Mouse (Mus musculus) hindbrain, embryonic 13.5 days (tissue): Measurements from ENCODE around the gene Syne2. TPM values are rescaled to one million over a fixed set of nuclear protein-coding genes. Genes with fewer than 3 reads are reported as not detected.
"Not testable (repeated sequence)": the region's sequence is repeated elsewhere in the genome, so short reads cannot be mapped to it uniquely, and the experiment has no call there.

ENCODE experiments used
- ATAC-seq: fragments of 200-750 bp; cut with Nextera tagmentation; 2 replicates; pipeline ENCODE4 v1.8.0; 2017; ENCODE audit warnings: moderate TSS enrichment; ENCODE audit not compliant: low FRiP score
- H3K27ac ChIP-seq: fragments of 300-500 bp; sonication (generic); 2 replicates; pipeline ENCODE4 v1.5.1; 2015; ENCODE audit warnings: inconsistent platforms, mild to moderate bottlenecking, moderate library complexity
- H3K27me3 ChIP-seq: fragments of 300-500 bp; sonication (generic); 2 replicates; pipeline ENCODE4 v1.6.1; 2015; ENCODE audit warnings: mild to moderate bottlenecking, inconsistent platforms
- H3K36me3 ChIP-seq: fragments of 300-500 bp; sonication (generic); 2 replicates; pipeline ENCODE4 v1.6.1; 2015; ENCODE audit warnings: mild to moderate bottlenecking, inconsistent platforms
- H3K4me1 ChIP-seq: fragments of 300-500 bp; sonication (generic); replicated peaks from 2 replicates; pipeline ENCODE4 v1.6.1; 2015; ENCODE audit warnings: inconsistent platforms
- H3K4me2 ChIP-seq: fragments of 300-500 bp; sonication (generic); 2 replicates; pipeline ENCODE4 v1.6.1; 2015; ENCODE audit warnings: inconsistent platforms, mild to moderate bottlenecking, moderate library complexity
- H3K4me3 ChIP-seq: fragments of 300-500 bp; sonication (generic); 2 replicates; pipeline ENCODE4 v1.5.1; 2015; ENCODE audit warnings: mild to moderate bottlenecking, inconsistent platforms
- H3K9ac ChIP-seq: fragments of 300-500 bp; sonication (generic); 2 replicates; pipeline ENCODE4 v1.6.1; 2015; ENCODE audit warnings: mild to moderate bottlenecking, inconsistent platforms
- H3K9me3 ChIP-seq: fragments of 300-500 bp; sonication (generic); 2 replicates; pipeline ENCODE4 v1.6.1; 2016; ENCODE audit warnings: inconsistent platforms
- WGBS: fragments of 180-500 bp; shearing (Covaris S2); methylation state at CpG from one replicate; pipeline ENCODE4 v1.1.7; 2015; 5-methylcytosine and 5-hydroxymethylcytosine counted together
- polyA plus RNA-seq: library from polyadenylated mRNA; unstranded; fragments of >200 nt; fragmentation: Nextera tagmentation; extraction: Ambion mirVana; gene quantifications from 2 replicates; pipeline ENCODE4 v1.2.1, GENCODE M21; 2015

The Syne2 gene
- polyA plus RNA-seq = 63.3 and 67.9 TPM in 2 replicates

DNA sequence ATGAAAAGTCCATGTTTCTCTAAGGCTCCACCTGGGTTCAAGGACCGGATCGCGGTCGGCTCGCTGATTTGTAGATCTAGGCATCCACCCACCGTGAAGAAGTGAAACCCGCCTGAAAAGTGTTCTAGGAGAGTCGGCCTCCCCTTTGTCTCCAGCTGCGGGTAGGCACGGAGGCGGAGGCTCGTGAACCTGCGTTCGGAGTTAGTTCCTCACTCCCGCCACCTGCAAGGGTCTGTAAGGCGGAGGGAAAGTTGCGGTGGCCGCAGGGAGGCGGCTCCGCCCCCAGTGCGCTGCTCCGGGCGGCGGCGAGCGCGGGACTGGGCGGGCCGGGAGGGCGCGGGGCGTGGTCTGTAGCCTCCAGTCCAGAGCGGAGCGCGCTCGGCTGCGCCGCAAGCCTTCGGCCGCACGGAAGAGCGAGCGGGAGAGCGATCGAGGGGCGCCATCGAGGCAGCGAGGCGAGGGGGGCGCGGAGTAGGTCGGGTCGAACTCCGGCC is at the start of gene Syne2:
TSS of gene Syne2 (plus strand) at position 176 of the 494 bp plus-strand sequence.
- peak within 1 kb of the TSS; percentile 85 for H3K27ac ChIP-seq
- no peaks in the 10 kb centered on the region for H3K36me3 ChIP-seq
- H3K4me1 ChIP-seq = peaks cover 33% of the 10 kb centered on the region
- H3K9ac ChIP-seq = peak within 1 kb of the TSS; percentile 93
- H3K4me2 ChIP-seq = peak within 1 kb of the TSS; percentile 83
- peaks cover 11% of the 10 kb centered on the region for H3K27me3 ChIP-seq
- ATAC-seq = peak; percentile 90
- no peaks in the 10 kb centered on the region for H3K9me3 ChIP-seq
- under 1% methylated on average over 42 of the region's 54 CpGs for WGBS
- peak within 1 kb of the TSS; percentile 93 for H3K4me3 ChIP-seq

DNA sequence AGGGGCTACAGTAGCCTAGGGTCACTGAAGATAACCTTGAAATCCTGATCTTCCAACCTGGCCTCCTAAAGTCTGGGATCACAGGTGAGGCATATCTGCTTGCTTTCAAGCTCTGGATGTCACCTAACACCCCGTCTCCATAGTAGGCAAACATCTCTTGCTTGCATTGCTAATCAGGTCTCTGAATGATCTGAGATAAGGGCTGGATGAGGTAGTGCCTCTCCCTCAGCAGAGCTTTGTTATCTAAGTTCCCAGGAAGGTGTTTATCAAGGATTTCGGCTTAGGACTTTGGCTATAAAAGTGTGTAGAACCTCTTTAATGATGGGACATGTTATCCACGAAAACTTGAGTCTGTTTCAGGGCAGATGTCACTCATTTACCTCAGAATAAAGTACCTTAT is 46.5 kb upstream of the Syne2 start:
- ATAC-seq = no peak
- Histone ChIP-seq H3K36me3 (no peaks in the 10 kb centered on the region), H3K9me3 (0 out of 2 replicates have a peak, but pooled peaks cover 4% of the 10 kb centered on the region), H3K4me2 (no peak overlapping the region), H3K4me3 (no peak overlapping the region), H3K9ac (no peak overlapping the region), H3K27me3 (no peaks in the 10 kb centered on the region), H3K4me1 (no peaks in the 10 kb centered on the region), H3K27ac (no peak overlapping the region)
- whole genome bisulfite sequencing = 69% methylated on average over 3 of the region's 3 CpGs

DNA sequence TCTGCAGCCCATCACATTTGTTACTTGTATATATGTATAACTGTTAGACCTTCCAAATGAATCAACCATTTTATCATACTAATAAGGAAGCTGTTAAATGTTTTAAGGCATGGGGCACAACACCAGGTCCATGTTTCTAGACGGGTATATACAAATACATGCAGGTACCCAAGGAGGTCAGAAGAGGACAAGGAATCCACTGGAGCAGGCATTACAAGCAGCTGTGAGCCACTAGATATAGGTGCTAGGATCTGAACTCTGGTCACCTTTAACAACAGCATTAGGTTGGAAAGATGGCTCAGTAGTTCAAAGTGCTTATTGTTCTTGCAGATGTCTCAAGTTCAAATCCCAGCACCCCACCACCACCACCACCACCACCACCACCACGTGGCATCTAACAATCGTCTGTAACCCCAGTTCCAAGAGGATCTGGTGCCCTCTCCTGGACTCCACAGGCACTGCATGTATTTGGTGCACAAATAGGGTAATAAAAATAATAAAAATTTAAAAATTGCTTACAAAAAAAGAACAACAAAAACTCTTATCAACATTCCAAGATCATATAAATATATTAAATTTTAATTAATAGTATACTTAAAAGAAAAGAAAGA is 45.4 kb upstream of the Syne2 start:
- H3K4me1 ChIP-seq = no peaks in the 10 kb centered on the region
- no peak overlapping the region for H3K4me3 ChIP-seq
- H3K4me2 ChIP-seq = no peak overlapping the region
- no peak overlapping the region for H3K9ac ChIP-seq
- no peak overlapping the region for H3K27ac ChIP-seq
- no peak for ATAC-seq
- H3K9me3 ChIP-seq = 0 out of 2 replicates have a peak, but pooled peaks cover 4% of the 10 kb centered on the region
- H3K27me3 ChIP-seq = no peaks in the 10 kb centered on the region
- WGBS = 29% methylated on average over 3 of the region's 3 CpGs
- H3K36me3 ChIP-seq = no peaks in the 10 kb centered on the region

DNA sequence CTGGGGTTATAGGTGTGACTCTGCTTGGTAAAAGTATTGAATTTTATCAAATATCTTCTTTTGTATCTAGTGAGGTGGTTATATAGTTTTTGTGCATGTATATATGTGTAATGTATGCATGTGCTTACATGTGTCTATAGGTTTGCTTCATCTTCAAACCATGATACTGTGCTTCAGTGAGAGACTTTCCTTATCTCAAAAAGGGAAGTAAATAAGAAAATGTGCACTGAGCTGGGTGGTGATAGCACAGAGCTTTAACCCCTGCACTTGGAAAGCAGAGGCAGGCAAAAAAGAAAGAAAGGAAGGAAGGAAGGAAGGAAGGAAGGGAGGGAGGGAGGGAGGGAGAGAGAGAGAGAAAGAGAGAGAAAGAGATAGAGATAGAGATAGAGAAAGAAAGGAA is 36.5 kb upstream of the Syne2 start:
- Histone ChIP-seq H3K4me1 (no peaks in the 10 kb centered on the region), H3K9me3 (0 out of 2 replicates have a peak, but pooled peaks cover 6% of the 10 kb centered on the region), H3K27me3 (no peaks in the 10 kb centered on the region), H3K36me3 (no peaks in the 10 kb centered on the region), H3K27ac (no peak overlapping the region), H3K4me2 (no peak overlapping the region), H3K4me3 (no peak overlapping the region), H3K9ac (no peak overlapping the region)
- ATAC-seq = no peak

DNA sequence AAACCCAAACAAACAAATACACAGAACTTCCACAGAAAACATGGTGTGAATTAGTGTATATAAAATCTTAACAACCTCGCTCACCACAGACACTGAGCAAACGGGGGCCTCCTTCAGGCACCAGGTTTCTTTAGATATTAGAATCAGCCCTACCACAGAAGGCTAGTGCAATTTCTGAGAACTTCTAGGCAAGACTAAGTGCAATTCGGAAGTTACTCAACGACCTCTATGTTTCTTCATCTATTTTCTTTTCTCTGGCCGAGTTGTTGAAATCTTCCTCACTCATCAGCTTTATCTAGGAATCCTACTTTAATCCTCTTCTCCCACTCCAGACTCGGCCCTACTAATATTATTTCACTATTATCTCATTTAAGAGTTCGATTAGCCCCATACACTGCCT is 35.9 kb upstream of the Syne2 start:
- H3K9me3 ChIP-seq = 0 out of 2 replicates have a peak, but pooled peaks cover 6% of the 10 kb centered on the region
- ATAC-seq = no peak
- no peak overlapping the region for H3K27ac ChIP-seq
- 88% methylated on average over 7 of the region's 7 CpGs for WGBS
- no peaks in the 10 kb centered on the region for H3K4me1 ChIP-seq
- no peak overlapping the region for H3K4me3 ChIP-seq
- no peak overlapping the region for H3K4me2 ChIP-seq
- no peaks in the 10 kb centered on the region for H3K36me3 ChIP-seq
- H3K27me3 ChIP-seq = no peaks in the 10 kb centered on the region
- H3K9ac ChIP-seq = no peak overlapping the region

DNA sequence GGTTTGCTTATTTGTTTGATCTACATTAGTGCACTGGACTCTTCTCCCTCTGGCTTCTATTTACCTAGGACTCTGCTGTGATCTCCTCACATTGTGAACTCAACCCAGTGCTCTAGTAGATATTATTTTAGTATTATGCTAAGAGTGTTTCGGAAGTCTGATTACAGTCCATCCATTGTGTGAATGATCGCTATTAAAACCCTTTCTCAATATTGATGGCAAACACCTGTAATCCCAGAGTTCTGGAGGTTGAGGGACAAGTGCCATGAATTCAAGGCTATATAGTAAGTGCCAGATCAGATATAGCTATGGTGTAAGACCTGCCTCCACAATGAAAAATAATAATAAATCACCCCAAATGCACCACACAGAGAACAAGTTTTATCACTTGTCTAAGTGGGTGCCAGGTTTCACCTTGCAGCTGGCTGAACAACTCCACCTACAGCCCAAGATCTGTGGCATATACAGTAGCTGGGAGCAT is 33.6 kb upstream of the Syne2 start:
- no peak overlapping the region for H3K27ac ChIP-seq
- no peaks in the 10 kb centered on the region for H3K4me1 ChIP-seq
- WGBS = 88% methylated on average over 2 of the region's 2 CpGs
- H3K4me3 ChIP-seq = no peak overlapping the region
- no peak overlapping the region for H3K9ac ChIP-seq
- H3K4me2 ChIP-seq = no peak overlapping the region
- no peaks in the 10 kb centered on the region for H3K36me3 ChIP-seq
- H3K9me3 ChIP-seq = 0 out of 2 replicates have a peak, but pooled peaks cover 6% of the 10 kb centered on the region
- ATAC-seq = no peak
- no peaks in the 10 kb centered on the region for H3K27me3 ChIP-seq

DNA sequence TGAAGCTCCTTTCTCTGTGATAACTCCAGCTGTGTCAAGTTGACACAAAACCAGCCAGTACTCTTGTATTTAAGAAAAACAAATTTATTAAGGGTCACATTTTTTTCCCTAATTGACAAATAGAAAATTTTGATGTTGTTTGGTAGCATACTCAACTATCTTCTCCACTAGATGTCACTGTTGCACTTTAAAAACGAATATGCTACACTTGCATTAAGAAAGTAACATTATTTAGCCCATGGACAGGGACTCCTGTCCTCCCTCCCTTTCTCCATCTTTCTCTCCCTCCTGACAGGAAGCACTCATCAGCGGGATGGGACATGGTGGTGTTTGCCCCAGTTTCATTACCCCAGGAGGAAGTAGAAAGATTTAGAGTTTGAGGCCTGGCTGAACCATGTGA is 31.3 kb upstream of the Syne2 start:
- not testable (repeated sequence) for H3K9ac ChIP-seq, ATAC-seq, H3K27ac ChIP-seq, H3K4me3 ChIP-seq, H3K27me3 ChIP-seq, H3K9me3 ChIP-seq, H3K36me3 ChIP-seq, H3K4me2 ChIP-seq, H3K4me1 ChIP-seq
- 7% methylated on average over 2 of the region's 2 CpGs for WGBS

DNA sequence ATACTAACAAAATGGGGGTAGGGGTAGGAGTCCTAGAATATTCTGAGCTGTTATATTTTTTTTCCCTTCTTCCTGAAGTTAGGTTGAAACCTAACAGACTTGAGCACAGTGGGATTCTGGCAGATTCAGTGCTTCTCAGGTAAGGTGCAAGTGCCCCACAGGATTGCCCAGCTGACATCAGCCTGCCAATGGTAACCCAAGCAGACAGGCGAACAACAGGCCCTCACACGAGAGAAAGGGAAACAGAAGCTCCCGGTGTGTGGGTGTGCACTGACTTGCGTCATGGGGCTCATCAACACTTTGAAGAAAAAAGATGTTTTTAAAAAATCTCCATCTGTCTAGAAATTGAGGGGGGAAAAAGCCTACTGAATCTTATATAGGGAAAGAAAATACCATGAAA is 28.5 kb upstream of the Syne2 start:
- Histone ChIP-seq H3K27ac (no peak overlapping the region), H3K4me1 (no peaks in the 10 kb centered on the region), H3K4me2 (no peak overlapping the region), H3K27me3 (no peaks in the 10 kb centered on the region), H3K36me3 (no peaks in the 10 kb centered on the region), H3K9ac (no peak overlapping the region), H3K9me3 (no peaks in the 10 kb centered on the region), H3K4me3 (no peak overlapping the region)
- WGBS = 55% methylated on average over 4 of the region's 4 CpGs
- ATAC-seq = no peak

DNA sequence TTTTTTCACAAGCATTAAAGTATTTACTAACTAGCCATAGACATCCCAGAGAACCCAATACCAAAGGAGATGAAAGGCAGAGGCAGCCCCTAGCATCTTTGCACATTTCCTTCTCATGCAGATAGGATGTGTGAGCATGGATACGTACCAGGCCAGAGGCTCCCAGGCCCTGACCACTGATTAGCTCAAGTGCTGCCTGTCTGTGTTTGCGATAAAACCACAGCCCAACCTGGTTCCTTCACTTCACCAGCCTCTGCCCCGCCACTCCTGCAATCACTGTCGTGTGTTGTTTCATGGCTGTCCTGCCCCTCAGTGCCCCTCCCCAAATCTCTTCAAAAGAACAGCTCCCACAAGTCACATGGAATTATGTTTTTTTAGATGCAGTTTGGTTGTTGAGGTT is 23.4 kb upstream of the Syne2 start:
- H3K4me3 ChIP-seq = no peak overlapping the region

DNA sequence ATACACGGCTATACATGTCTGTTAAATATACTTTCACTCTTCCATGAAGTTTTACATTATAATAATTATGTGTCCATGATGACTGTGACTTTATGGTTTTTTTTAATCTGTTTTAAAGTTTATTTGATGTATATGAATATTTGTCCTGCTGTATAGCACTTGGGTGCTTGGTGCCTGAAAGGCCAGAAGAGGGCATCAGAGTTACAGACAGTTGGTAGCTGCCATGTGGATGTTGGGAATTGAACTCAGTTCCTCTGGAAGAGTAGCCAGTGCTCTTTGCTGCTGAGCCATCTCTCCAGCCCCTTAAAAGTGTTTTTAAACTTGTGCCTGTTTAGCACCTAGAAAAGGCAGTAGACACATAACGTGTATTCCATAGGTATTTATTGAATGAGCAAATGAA is 21.4 kb upstream of the Syne2 start:
- WGBS = 73% methylated on average over 2 of the region's 2 CpGs
- Histone ChIP-seq H3K27me3 (no peaks in the 10 kb centered on the region), H3K27ac (no peak overlapping the region), H3K9ac (no peak overlapping the region), H3K9me3 (no peaks in the 10 kb centered on the region), H3K4me2 (no peak overlapping the region), H3K36me3 (no peaks in the 10 kb centered on the region), H3K4me1 (no peaks in the 10 kb centered on the region), H3K4me3 (no peak overlapping the region)
- ATAC-seq = no peak

More for the DNA sequence above, 23.4 kb upstream of the Syne2 start:
- no peaks in the 10 kb centered on the region for H3K36me3 ChIP-seq
- H3K9ac ChIP-seq = no peak overlapping the region
- no peaks in the 10 kb centered on the region for H3K9me3 ChIP-seq
- ATAC-seq = no peak
- H3K4me2 ChIP-seq = no peak overlapping the region
- H3K4me1 ChIP-seq = no peaks in the 10 kb centered on the region
- WGBS = 77% methylated on average over 4 of the region's 4 CpGs
- no peak overlapping the region for H3K27ac ChIP-seq
- no peaks in the 10 kb centered on the region for H3K27me3 ChIP-seq

DNA sequence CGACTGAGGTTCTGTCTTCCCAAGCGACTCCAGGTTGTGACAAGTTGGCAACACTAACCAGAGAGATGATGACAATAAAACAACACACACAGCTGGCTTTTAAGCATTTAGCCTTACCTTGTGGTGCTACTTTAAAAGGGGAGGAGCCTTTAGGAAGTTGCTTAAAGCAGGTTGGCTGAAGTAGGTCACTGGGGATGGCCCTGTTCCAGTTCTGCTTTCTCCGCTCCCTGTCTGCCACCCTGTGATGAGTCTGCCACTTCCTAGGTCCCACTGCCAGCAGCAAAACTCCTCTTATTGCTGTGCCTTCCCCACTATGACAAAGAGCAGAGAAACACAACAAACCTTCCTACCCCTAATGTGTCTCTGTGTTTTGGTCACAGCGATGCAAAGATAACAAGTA is 11.7 kb upstream of the Syne2 start:
- Histone ChIP-seq H3K27ac (no peak overlapping the region), H3K4me1 (no peaks in the 10 kb centered on the region), H3K4me2 (no peak overlapping the region), H3K9ac (no peak overlapping the region), H3K9me3 (no peaks in the 10 kb centered on the region), H3K36me3 (no peaks in the 10 kb centered on the region), H3K4me3 (no peak overlapping the region), H3K27me3 (no peaks in the 10 kb centered on the region)
- WGBS = 88% methylated on average over 4 of the region's 4 CpGs
- ATAC-seq = no peak

DNA sequence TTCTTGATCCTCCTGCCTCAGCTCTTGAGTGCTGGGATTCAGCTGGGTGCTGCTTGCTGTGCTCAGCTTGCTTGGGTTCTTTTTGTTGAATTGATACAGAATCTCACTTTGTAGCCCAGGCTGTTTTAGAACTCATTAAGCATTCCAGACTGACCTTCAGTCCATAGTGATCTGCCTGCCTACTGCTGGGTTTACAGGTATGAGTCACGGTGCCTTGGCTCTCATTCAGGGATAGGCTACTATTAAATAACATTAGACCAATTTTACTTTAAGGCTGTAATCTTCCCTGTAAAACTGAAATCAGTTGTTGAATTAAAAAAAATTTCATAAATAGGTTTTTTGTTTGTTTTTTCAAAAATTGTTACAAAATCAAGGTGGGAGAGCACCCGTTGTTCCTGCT is 4.2 kb upstream of the Syne2 start:
- Histone ChIP-seq H3K9me3 (no peaks in the 10 kb centered on the region), H3K36me3 (no peaks in the 10 kb centered on the region), H3K4me3 (no peak overlapping the region), H3K4me1 (peaks cover 10% of the 10 kb centered on the region; the same call in 1 of the 2 replicates), H3K4me2 (no peak overlapping the region), H3K9ac (no peak overlapping the region), H3K27me3 (peaks cover 11% of the 10 kb centered on the region), H3K27ac (no peak overlapping the region)
- WGBS = 97% methylated on average over 2 of the region's 2 CpGs
- ATAC-seq = no peak

DNA sequence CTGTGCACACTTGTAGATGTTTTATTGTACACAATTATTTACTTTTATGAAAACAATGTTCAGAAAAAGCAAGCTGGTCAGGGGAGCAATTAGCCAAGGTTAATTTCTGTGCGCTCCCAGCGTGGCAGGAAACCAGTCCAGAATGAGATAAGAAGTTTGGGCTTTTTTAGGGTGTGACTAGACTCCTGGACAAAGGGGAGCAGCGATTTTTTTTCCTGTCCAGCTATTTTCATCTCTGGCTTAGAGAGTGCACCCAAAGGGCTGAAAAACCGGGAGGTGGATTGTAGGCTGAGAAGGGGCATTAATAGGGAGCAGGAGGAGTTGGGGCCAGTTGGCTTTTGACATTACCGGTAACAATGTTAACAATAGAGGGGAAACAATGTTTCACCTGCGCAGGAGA is 3.4 kb upstream of the Syne2 start:
- Histone ChIP-seq H3K27me3 (peaks cover 11% of the 10 kb centered on the region), H3K36me3 (no peaks in the 10 kb centered on the region), H3K27ac (no peak overlapping the region), H3K9ac (no peak overlapping the region), H3K4me1 (peaks cover 15% of the 10 kb centered on the region), H3K4me2 (no peak overlapping the region), H3K9me3 (no peaks in the 10 kb centered on the region), H3K4me3 (no peak overlapping the region)
- WGBS = 83% methylated on average over 6 of the region's 6 CpGs
- no peak for ATAC-seq
